Mouse (Mus musculus) cerebellum, postnatal 14 days (tissue): ENCODE data around the gene Olfr373.
"Not testable (repeated sequence)": the region's sequence is repeated elsewhere in the genome, so short reads cannot be mapped to it uniquely, and the experiment has no call there.

ENCODE experiments used
- DNase-seq, 2 experiments: peaks; one replicate each; pipeline ENCODE4 v3.0.0; 2021; ENCODE audit warnings: mixed read lengths in 2 of 2

Gene Olfr373

GRCm38 (mm10) chr8:72082877-72083276 is at the start of gene Olfr373:
TSS of gene Olfr373 (plus strand) at chr8:72083177.
- not testable (repeated sequence) for DNase-seq

- not testable (repeated sequence) for DNase-seq
Measured at GRCm38 (mm10) chr8:72040918-72041317, 42.1 kb upstream of the Olfr373 start, which contains the start of gene Olfr372. TSS of gene Olfr372 (plus strand) at chr8:72041218.

- DNase-seq: no peak
Measured at GRCm38 (mm10) chr8:72042493-72042892, 40.5 kb upstream of the Olfr373 start.

GRCm38 (mm10) chr8:72054633-72055032 is 28.3 kb upstream of the Olfr373 start:
- not testable (repeated sequence) for DNase-seq

- not testable (repeated sequence) for DNase-seq
Measured at GRCm38 (mm10) chr8:72057643-72058042, 25.3 kb upstream of the Olfr373 start.

- DNase-seq: not testable (repeated sequence)
Measured at GRCm38 (mm10) chr8:72066819-72067399, 16.1 kb upstream of the Olfr373 start.

GRCm38 (mm10) chr8:72084744-72085143 is 1.8 kb downstream of the Olfr373 start:
- DNase-seq: no peak

- DNase-seq: not testable (repeated sequence)
Measured at GRCm38 (mm10) chr8:72087611-72088010, 4.6 kb downstream of the Olfr373 start.

- DNase-seq: not testable (repeated sequence)
Measured at GRCm38 (mm10) chr8:72096721-72097120, 13.7 kb downstream of the Olfr373 start.

GRCm38 (mm10) chr8:72099377-72100103 is 16.6 kb downstream of the Olfr373 start:
- DNase-seq: peak; percentile 19 to 45

GRCm38 (mm10) chr8:72105165-72105564 is 22.2 kb downstream of the Olfr373 start:
- no peak for DNase-seq

GRCm38 (mm10) chr8:72106740-72107139 is 23.8 kb downstream of the Olfr373 start, which contains the start of gene Olfr374:
TSS of gene Olfr374 (plus strand) at chr8:72107040.
- no peak for DNase-seq

- no peak for DNase-seq
Measured at GRCm38 (mm10) chr8:72110876-72111275, 27.9 kb downstream of the Olfr373 start.

GRCm38 (mm10) chr8:72112486-72112885 is 29.5 kb downstream of the Olfr373 start:
- DNase-seq: no peak

GRCm38 (mm10) chr8:72115202-72115601 is 32.2 kb downstream of the Olfr373 start:
- no peak for DNase-seq

- no peak for DNase-seq
Measured at GRCm38 (mm10) chr8:72118616-72119015, 35.6 kb downstream of the Olfr373 start.

GRCm38 (mm10) chr8:72121486-72121885 is 38.5 kb downstream of the Olfr373 start:
- DNase-seq: not testable (repeated sequence)

GRCm38 (mm10) chr8:72121997-72122396 is 39.0 kb downstream of the Olfr373 start:
- DNase-seq: no peak

GRCm38 (mm10) chr8:72127834-72128233 is 44.9 kb downstream of the Olfr373 start:
- no peak for DNase-seq

- no peak for DNase-seq
Measured at GRCm38 (mm10) chr8:72131251-72131650, 48.3 kb downstream of the Olfr373 start.

- DNase-seq: no peak
Measured at GRCm38 (mm10) chr8:72131901-72132300, 48.9 kb downstream of the Olfr373 start.

- no peak for DNase-seq
Measured at GRCm38 (mm10) chr8:72132417-72132816, 49.4 kb downstream of the Olfr373 start.

- no peak for DNase-seq
Measured at GRCm38 (mm10) chr8:72132891-72133290, 49.9 kb downstream of the Olfr373 start.

GRCm38 (mm10) chr8:72133507-72133906 is 50.5 kb downstream of the Olfr373 start:
- no peak for DNase-seq
